Mouse (Mus musculus): ENCODE measurements around the gene Gm4565. TPM values are rescaled to one million over a fixed set of nuclear protein-coding genes. Genes with fewer than 3 reads are reported as not detected.
"Not testable (repeated sequence)": the region's sequence is repeated elsewhere in the genome, so short reads cannot be mapped to it uniquely, and the experiment has no call there.

The Gm4565 gene
- polyA plus RNA-seq (2016; fragmentation: Nextera tagmentation; extraction: Ambion mirVana), result not detected in 2 replicates

DNA sequence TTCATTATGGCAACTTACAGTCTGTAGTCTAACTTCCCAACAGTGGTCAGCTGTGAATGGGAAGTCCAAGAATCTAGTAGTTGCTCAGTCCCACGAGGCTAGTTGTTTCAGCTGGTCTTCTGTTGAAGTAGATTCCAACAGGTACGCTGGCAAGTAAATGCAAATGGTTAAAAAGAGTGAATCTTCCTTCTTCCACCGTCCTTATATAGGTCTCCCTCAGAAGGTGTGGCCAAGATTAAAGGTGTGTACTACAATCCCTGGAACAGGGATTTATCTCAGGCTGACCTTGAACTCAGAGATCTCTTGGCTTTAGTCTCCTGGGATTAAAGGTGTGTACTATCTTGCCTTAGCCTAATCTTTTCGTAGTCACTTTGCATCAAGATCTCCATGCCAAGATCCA is at the start of gene Gm4565:
Gm4565 (minus strand) TSS at position 101 of the 400 bp plus-strand sequence.
- H3K4me3 ChIP-seq; H3K27ac ChIP-seq (replicated peaks); H3K27me3 ChIP-seq (replicated peaks; ENCODE audit: low read depth, poor library complexity, severe bottlenecking); H3K9me3 ChIP-seq; H3K4me1 ChIP-seq; DNase-seq (ENCODE audit: low spot score); H3K36me3 ChIP-seq (replicated peaks): not testable (repeated sequence)
- WGBS, result 80% methylated on average over 2 of the region's 4 CpGs

DNA sequence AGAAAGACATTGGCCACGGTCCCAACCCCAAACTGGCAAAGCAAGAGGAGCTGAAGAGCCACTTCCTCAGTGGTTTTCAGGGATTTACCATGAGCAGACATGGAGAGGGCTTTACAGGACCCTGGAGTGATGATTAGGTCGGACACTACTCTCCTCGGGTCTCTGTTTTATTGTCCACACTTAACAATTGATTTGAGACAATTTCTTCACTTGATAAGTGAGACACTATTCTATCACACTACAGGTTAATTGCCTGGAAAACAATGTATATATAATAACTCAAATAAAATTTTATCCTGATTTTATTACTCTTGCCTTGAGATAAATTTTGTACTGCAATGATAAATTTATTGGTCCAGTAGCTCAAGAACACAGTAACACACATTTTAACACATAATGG is 22.7 kb downstream of the Gm4565 start, which contains the start of gene Gm4201:
Gm4201 (minus strand) TSS at position 101 of the 400 bp plus-strand sequence.
- not testable (repeated sequence) for H3K27me3 ChIP-seq (replicated peaks; ENCODE audit: low read depth, poor library complexity, severe bottlenecking); DNase-seq (ENCODE audit: low spot score); H3K4me1 ChIP-seq; H3K4me3 ChIP-seq; H3K9me3 ChIP-seq; H3K36me3 ChIP-seq (replicated peaks); H3K27ac ChIP-seq (replicated peaks)
- WGBS, result no CpG with 5 or more reads among the region's 3 CpGs

DNA sequence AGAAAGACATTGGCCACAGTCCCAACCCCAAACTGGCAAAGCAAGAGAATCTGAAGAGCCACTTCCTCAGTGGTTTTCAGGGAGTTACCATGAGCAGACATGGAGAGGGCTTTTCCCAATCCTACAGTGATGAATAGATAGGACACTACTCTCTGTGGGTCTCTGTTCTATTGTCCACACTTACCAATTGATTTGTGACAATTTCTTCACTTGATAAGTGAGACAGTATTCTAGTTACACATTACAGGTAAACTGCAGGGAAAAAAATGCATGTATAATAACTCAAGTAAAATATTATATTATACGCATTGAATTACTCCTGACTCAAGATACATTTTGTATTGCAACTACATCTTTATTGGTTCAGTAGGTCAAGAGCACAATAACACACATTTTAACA is 53.1 kb downstream of the Gm4565 start, which contains the start of gene Gm8677:
Gm8677 (minus strand) TSS at position 101 of the 400 bp plus-strand sequence.
- H3K27ac ChIP-seq (replicated peaks); H3K4me3 ChIP-seq; DNase-seq (ENCODE audit: low spot score); H3K4me1 ChIP-seq; H3K27me3 ChIP-seq (replicated peaks; ENCODE audit: low read depth, poor library complexity, severe bottlenecking); H3K36me3 ChIP-seq (replicated peaks); H3K9me3 ChIP-seq: not testable (repeated sequence)
- no CpG with 5 or more reads among the region's 1 CpGs for WGBS

Other genes starting within 250 kb of the Gm4565 start
- not detected in 2 replicates for gene Gm8660, start 217.1 kb downstream of the Gm4565 start, polyA plus RNA-seq (2016; fragmentation: Nextera tagmentation; extraction: Ambion mirVana)
- not detected in 2 replicates for gene Vmn1r148, start 174.5 kb downstream of the Gm4565 start, polyA plus RNA-seq (2016; fragmentation: Nextera tagmentation; extraction: Ambion mirVana)
- gene Vmn1r149, start 149.9 kb downstream of the Gm4565 start, polyA plus RNA-seq (2016; fragmentation: Nextera tagmentation; extraction: Ambion mirVana), result not detected in 2 replicates
- not detected in 2 replicates for gene Gm10665, start 124.1 kb downstream of the Gm4565 start, polyA plus RNA-seq (2016; fragmentation: Nextera tagmentation; extraction: Ambion mirVana)
- not detected in 2 replicates for gene Vmn1r151, start 88.4 kb downstream of the Gm4565 start, polyA plus RNA-seq (2016; fragmentation: Nextera tagmentation; extraction: Ambion mirVana)
- not detected in 2 replicates for gene Vmn1r152, start 65.2 kb downstream of the Gm4565 start, polyA plus RNA-seq (2016; fragmentation: Nextera tagmentation; extraction: Ambion mirVana)
- gene Gm8677, start 53.2 kb downstream of the Gm4565 start, polyA plus RNA-seq (2016; fragmentation: Nextera tagmentation; extraction: Ambion mirVana), result not detected in 2 replicates
- not detected in 2 replicates for gene Gm4201, start 22.8 kb downstream of the Gm4565 start, polyA plus RNA-seq (2016; fragmentation: Nextera tagmentation; extraction: Ambion mirVana)
- gene Vmn1r155, start 69.9 kb upstream of the Gm4565 start, polyA plus RNA-seq (2016; fragmentation: Nextera tagmentation; extraction: Ambion mirVana), result not detected in 2 replicates
- not detected in 2 replicates for gene Gm8693, start 104.2 kb upstream of the Gm4565 start, polyA plus RNA-seq (2016; fragmentation: Nextera tagmentation; extraction: Ambion mirVana)
- gene Gm4567, start 131.6 kb upstream of the Gm4565 start, polyA plus RNA-seq (2016; fragmentation: Nextera tagmentation; extraction: Ambion mirVana), result not detected in 2 replicates
- gene Vmn1r157, start 173.6 kb upstream of the Gm4565 start, polyA plus RNA-seq (2016; fragmentation: Nextera tagmentation; extraction: Ambion mirVana), result not detected in 2 replicates
- gene Vmn1r158, start 202.7 kb upstream of the Gm4565 start, polyA plus RNA-seq (2016; fragmentation: Nextera tagmentation; extraction: Ambion mirVana), result not detected in 2 replicates